Mouse (Mus musculus) ovary, adult 10 weeks (tissue): ENCODE data around the gene Haao. TPM values are rescaled to one million over a fixed set of nuclear protein-coding genes. Genes with fewer than 3 reads are reported as not detected.

Source experiments
- polyA plus RNA-seq: library from polyadenylated mRNA; stranded (reverse); fragments of 350-450 nt; fragmentation: Illumina TruSeq; extraction: RNeasy Lipid Tissue Mini Kit (QIAGEN cat#74804); gene quantifications from one replicate; pipeline ENCODE4 v1.2.3, GENCODE M21; 2014

Gene Haao
- polyA plus RNA-seq = not detected

GRCm38 (mm10) chr17:83847815-83848214, at the start of gene Haao:
Gene Haao (minus strand): TSS chr17:83847963.

Other genes with a start within 250 kb of the Haao start
- 3.0 TPM for gene Kcng3, start 216.1 kb downstream of the Haao start, polyA plus RNA-seq
- 40.7 TPM for gene Mta3, start 141.8 kb downstream of the Haao start, polyA plus RNA-seq